Mouse (Mus musculus) lung, postnatal 0 days (tissue): ENCODE data around the gene Cntnap2. TPM values are rescaled to one million over a fixed set of nuclear protein-coding genes. Genes with fewer than 3 reads are reported as not detected.

Source experiments
- ATAC-seq: fragments of 200-750 bp; cut with Nextera tagmentation; 2 replicates; pipeline ENCODE4 v1.8.0; 2017; ENCODE audit warnings: moderate library complexity
- DNase-seq: peaks from one replicate; pipeline ENCODE4 v3.0.0-alpha.2; 2016; ENCODE audit warnings: low spot score
- H3K27ac ChIP-seq: fragments of 300-500 bp; sonication (generic); 2 replicates; pipeline ENCODE4 v1.5.1; 2014; ENCODE audit warnings: antibody characterized with exemption, mild to moderate bottlenecking, low read length, mixed read lengths
- H3K27me3 ChIP-seq: fragments of 300-500 bp; sonication (generic); replicated peaks from 2 replicates; pipeline ENCODE4 v1.6.1; 2014; ENCODE audit warnings: low read length, mixed read lengths; ENCODE audit not compliant: insufficient read depth
- H3K36me3 ChIP-seq: fragments of 300-500 bp; sonication (generic); 2 replicates; pipeline ENCODE4 v1.6.1; 2014; ENCODE audit warnings: low read length, mixed read lengths; ENCODE audit not compliant: insufficient read depth
- H3K4me1 ChIP-seq: fragments of 300-500 bp; sonication (generic); 2 replicates; pipeline ENCODE4 v1.6.1; 2014; ENCODE audit warnings: antibody characterized with exemption, low read depth, low read length, mixed read lengths; ENCODE audit not compliant: insufficient read depth
- H3K4me2 ChIP-seq: fragments of 300-500 bp; sonication (generic); replicated peaks from 2 replicates; pipeline ENCODE4 v1.6.1; 2014; ENCODE audit warnings: low read depth, mild to moderate bottlenecking, low read length, moderate library complexity, mixed read lengths
- H3K4me3 ChIP-seq: fragments of 300-500 bp; sonication (generic); 2 replicates; pipeline ENCODE4 v1.5.1; 2014; ENCODE audit warnings: low read depth, low read length
- H3K9ac ChIP-seq: fragments of 300-500 bp; sonication (generic); replicated peaks from 2 replicates; pipeline ENCODE4 v1.6.1; 2014; ENCODE audit warnings: low read depth, mild to moderate bottlenecking
- H3K9me3 ChIP-seq: fragments of 300-500 bp; sonication (generic); 2 replicates; pipeline ENCODE4 v1.6.1; 2016; ENCODE audit warnings: low read length, mixed read lengths
- CTCF ChIP-seq: IDR thresholded peaks from 2 replicates; pipeline ENCODE4 v1.5.1; 2016; ENCODE audit warnings: antibody characterized with exemption, mild to moderate bottlenecking
- EP300 ChIP-seq: IDR thresholded peaks from 2 replicates; pipeline ENCODE4 v1.6.1; 2016; ENCODE audit warnings: antibody characterized with exemption, mild to moderate bottlenecking, control low read depth
- WGBS: fragments of 180-500 bp; shearing (Covaris S2); extraction: QIAGEN DNeasy Blood & Tissue Kit; methylation state at CpG from one replicate; pipeline ENCODE4 v1.1.7; 2014; 5-methylcytosine and 5-hydroxymethylcytosine counted together
- polyA plus RNA-seq: library from polyadenylated mRNA; unstranded; fragments of >200 nt; fragmentation: Nextera tagmentation; extraction: Ambion mirVana; gene quantifications from 2 replicates; pipeline ENCODE4 v1.2.1, GENCODE M21; 2015

Gene Cntnap2
- polyA plus RNA-seq, 1 experiment from 2014 or later = 0.10 TPM

DNA sequence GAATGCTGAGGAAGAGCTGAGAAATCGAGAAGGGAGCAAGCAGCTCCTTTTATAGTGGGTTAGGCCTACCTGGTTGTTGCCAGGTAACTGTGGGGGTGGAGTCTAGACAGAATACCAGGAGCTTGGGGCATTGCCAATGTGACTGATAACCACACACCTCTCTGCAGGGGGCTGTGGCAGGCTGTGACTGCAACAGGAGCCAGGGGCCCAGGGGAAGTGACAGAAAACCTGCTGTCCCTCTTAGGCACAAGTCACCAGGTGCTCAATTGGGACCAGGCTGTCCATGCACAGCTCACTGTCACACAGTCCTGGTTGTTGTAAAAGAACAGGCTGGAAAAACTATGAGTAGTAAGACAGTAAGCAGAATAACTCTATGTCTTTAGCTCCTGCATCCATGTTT lies 329.9 kb downstream of the Cntnap2 start:
- Histone ChIP-seq H3K9me3 (no peaks in the 10 kb centered on the region), H3K27me3 (no peaks in the 10 kb centered on the region), H3K9ac (no peak overlapping the region), H3K36me3 (no peaks in the 10 kb centered on the region), H3K4me2 (no peak overlapping the region), H3K4me1 (no peaks in the 10 kb centered on the region), H3K27ac (no peak overlapping the region), H3K4me3 (no peak overlapping the region)
- 14% methylated on average over 1 of the region's 1 CpGs for WGBS
- DNase-seq (no peak), ATAC-seq (no peak)
- no peak for TF ChIP-seq CTCF
- TF ChIP-seq EP300 = no peak

DNA sequence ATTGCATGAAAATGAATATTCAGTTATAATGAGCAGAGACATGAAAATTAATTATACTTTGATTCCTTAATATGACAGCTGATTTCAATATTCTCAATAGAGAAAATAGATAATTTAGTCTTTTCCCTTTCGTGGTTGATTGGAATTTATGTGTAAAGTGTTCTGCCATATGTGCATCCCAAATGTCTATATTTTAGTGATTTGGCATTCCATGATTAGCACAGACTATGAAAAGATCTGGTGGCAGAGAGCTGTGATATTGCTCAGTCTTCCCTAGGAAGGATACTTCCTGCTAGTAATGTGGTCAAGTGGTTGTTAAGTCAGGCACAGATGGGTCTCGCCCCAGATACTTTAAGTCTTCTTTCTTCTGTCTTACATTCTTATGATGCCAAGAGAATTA lies 354.5 kb downstream of the Cntnap2 start:
- TF ChIP-seq EP300 = no peak
- no peak for TF ChIP-seq CTCF
- H3K4me2 ChIP-seq = no peak overlapping the region
- no peaks in the 10 kb centered on the region for H3K27me3 ChIP-seq
- H3K9ac ChIP-seq = no peak overlapping the region
- 66% methylated on average over 2 of the region's 2 CpGs for WGBS
- ATAC-seq (no peak), DNase-seq (no peak)
- H3K4me1 ChIP-seq = no peaks in the 10 kb centered on the region
- H3K36me3 ChIP-seq = no peaks in the 10 kb centered on the region
- no peak overlapping the region for H3K27ac ChIP-seq
- H3K4me3 ChIP-seq = no peak overlapping the region
- H3K9me3 ChIP-seq = no peaks in the 10 kb centered on the region

DNA sequence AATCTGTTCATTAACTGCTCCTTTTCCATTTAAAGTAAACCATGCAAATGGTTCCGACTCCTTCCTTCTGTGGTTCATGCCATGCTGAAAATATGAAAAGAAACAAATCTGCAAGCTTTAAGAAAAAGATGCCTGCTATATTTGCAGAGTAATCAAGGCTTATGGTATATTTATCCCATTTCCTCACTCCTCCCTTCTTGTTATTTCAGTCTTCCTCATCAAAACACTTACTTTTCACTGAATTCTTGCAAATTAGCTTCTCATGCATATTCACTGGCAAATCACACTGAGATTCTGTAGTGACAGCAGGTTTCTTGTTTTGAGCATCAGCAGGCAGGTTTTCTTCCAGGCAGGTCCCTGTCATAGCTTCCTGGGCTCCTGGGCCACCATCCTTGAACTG lies 396.3 kb downstream of the Cntnap2 start:
- Histone ChIP-seq H3K4me2 (no peak overlapping the region), H3K4me3 (no peak overlapping the region), H3K4me1 (no peaks in the 10 kb centered on the region), H3K9ac (no peak overlapping the region), H3K9me3 (no peaks in the 10 kb centered on the region), H3K27ac (no peak overlapping the region), H3K27me3 (no peaks in the 10 kb centered on the region), H3K36me3 (no peaks in the 10 kb centered on the region)
- DNase-seq (no peak), ATAC-seq (no peak)
- TF ChIP-seq EP300 (no peak), CTCF (no peak)
- WGBS = 65% methylated on average over 1 of the region's 1 CpGs

DNA sequence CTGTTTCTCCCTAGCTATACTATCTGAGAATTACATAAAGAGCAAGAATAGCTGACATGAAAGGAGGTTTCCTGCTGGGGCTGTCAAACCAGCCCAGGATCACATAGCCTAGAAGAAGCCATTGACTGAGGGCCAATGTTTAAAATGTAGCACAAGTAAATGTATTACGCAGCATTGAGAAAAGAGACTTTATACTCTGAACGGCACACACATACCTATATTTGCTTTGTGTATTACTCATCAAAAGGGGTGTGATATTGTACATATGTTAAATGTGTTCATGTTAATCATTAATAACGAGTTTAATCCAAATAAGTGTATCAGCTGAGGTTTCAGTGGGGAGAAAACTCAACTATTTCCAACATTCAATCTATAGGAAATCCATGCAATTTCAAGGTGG lies 459.1 kb downstream of the Cntnap2 start:
- Histone ChIP-seq H3K36me3 (no peaks in the 10 kb centered on the region), H3K4me1 (no peaks in the 10 kb centered on the region), H3K9ac (no peak overlapping the region), H3K4me2 (no peak overlapping the region), H3K4me3 (no peak overlapping the region), H3K27ac (no peak overlapping the region), H3K27me3 (no peaks in the 10 kb centered on the region), H3K9me3 (no peaks in the 10 kb centered on the region)
- ATAC-seq (no peak), DNase-seq (no peak)
- TF ChIP-seq EP300 (no peak), CTCF (no peak)
- WGBS = 58% methylated on average over 3 of the region's 3 CpGs

DNA sequence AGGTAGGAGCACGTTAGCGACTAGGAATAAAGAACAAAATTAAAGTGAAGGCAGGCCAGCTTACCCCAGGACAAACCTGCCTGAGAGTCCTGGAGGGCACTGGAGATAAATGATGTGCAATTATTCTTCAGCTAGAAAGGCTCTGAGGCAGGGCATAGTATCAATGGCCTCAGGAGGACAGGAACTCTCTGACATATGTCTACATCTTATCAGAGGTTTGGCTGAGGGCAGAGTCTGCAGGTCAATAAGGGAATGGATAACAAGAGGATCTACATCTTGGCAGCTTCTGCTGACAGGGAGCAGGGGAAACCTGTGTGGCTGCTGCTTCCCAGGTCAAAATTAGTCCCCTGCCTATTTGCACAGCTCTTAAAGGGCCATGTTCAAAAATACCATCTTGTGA lies 477.8 kb downstream of the Cntnap2 start:
- ATAC-seq (no peak), DNase-seq (no peak)
- Histone ChIP-seq H3K4me3 (no peak overlapping the region), H3K4me1 (no peaks in the 10 kb centered on the region), H3K27me3 (no peaks in the 10 kb centered on the region), H3K4me2 (no peak overlapping the region), H3K9ac (no peak overlapping the region), H3K36me3 (no peaks in the 10 kb centered on the region), H3K27ac (no peak overlapping the region), H3K9me3 (no peaks in the 10 kb centered on the region)
- TF ChIP-seq EP300 (no peak), CTCF (no peak)
- WGBS = 46% methylated on average over 2 of the region's 2 CpGs

DNA sequence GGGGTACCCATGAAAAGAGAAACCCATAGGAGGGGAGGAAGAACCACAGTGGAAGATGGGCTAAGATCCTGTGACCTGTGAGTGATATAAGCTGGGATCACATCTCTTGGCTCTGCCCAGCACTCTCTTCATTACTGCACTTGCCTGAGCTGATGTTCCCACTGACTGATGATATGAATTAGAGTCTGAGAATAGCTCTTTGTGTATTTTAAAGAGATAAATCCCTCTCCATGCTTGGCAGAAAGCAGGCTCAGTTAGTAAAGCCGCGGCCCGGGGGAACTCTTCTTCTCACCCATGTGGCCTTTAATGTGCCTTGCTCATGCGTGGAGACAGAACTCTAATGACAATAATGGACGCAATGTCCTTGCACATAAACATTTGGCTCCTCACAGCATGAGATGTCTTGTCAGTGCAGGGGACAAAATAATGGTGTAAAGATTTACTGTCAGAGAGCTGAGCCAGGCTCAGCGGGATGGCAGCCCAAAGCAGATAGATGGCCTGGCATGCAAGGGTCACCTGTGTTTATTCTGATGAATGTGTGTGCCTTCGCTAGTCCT lies 485.2 kb downstream of the Cntnap2 start:
- H3K4me3 ChIP-seq = no peak overlapping the region
- no peaks in the 10 kb centered on the region for H3K27me3 ChIP-seq
- H3K4me2 ChIP-seq = no peak overlapping the region
- no peak for DNase-seq
- no peaks in the 10 kb centered on the region for H3K36me3 ChIP-seq
- no peak for ATAC-seq
- H3K27ac ChIP-seq = no peak overlapping the region
- H3K4me1 ChIP-seq = no peaks in the 10 kb centered on the region
- no peaks in the 10 kb centered on the region for H3K9me3 ChIP-seq
- 33% methylated on average over 7 of the region's 7 CpGs for WGBS
- no peak for TF ChIP-seq EP300
- no peak for TF ChIP-seq CTCF
- H3K9ac ChIP-seq = no peak overlapping the region

DNA sequence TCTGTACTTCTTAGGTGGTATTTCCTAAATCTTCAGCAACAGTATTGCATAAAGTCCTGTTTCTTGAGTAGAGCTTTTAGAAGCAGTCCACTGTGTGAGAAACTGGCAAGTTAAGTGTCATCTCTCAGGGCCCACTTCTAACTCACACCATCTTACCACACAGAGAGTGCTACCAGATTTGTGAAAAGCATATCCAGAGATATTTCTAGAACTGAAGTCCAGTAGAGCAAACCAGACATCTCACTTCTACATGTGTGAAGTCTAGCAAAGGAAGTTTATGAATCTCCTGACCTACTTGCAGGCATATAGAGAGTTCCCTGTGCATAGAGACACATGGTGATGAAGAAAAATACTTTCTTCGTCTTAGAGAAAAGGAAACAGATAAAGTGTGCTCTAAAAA lies 500.6 kb downstream of the Cntnap2 start:
- ATAC-seq (no peak), DNase-seq (no peak)
- no peak overlapping the region for H3K27ac ChIP-seq
- no peak overlapping the region for H3K4me2 ChIP-seq
- no peaks in the 10 kb centered on the region for H3K27me3 ChIP-seq
- no peak overlapping the region for H3K9ac ChIP-seq
- H3K36me3 ChIP-seq = no peaks in the 10 kb centered on the region
- no peak overlapping the region for H3K4me3 ChIP-seq
- H3K9me3 ChIP-seq = no peaks in the 10 kb centered on the region
- H3K4me1 ChIP-seq = no peaks in the 10 kb centered on the region
- TF ChIP-seq EP300 (no peak), CTCF (no peak)
- WGBS = 58% methylated on average over 1 of the region's 1 CpGs
